Mouse (Mus musculus) forebrain, embryonic 13.5 days (tissue): ENCODE results near the gene Taf8. TPM values are rescaled to one million over a fixed set of nuclear protein-coding genes. Genes with fewer than 3 reads are reported as not detected.
"Not testable (repeated sequence)": the region's sequence is repeated elsewhere in the genome, so short reads cannot be mapped to it uniquely, and the experiment has no call there.

ENCODE experiments used
- ATAC-seq: fragments of 200-750 bp; cut with Nextera tagmentation; 2 replicates; pipeline ENCODE4 v1.8.0; 2017
- H3K27ac ChIP-seq: fragments of 300-500 bp; sonication (generic); 2 replicates; pipeline ENCODE4 v1.5.1; 2015; ENCODE audit warnings: inconsistent platforms, mild to moderate bottlenecking, moderate library complexity
- H3K27me3 ChIP-seq: fragments of 300-500 bp; sonication (generic); 2 replicates; pipeline ENCODE4 v1.6.1; 2015; ENCODE audit warnings: mild to moderate bottlenecking, inconsistent platforms
- H3K36me3 ChIP-seq: fragments of 300-500 bp; sonication (generic); 2 replicates; pipeline ENCODE4 v1.6.1; 2015; ENCODE audit warnings: mild to moderate bottlenecking, inconsistent platforms; ENCODE audit not compliant: poor library complexity, severe bottlenecking
- H3K4me1 ChIP-seq: fragments of 300-500 bp; sonication (generic); 2 replicates; pipeline ENCODE4 v1.6.1; 2015; ENCODE audit warnings: inconsistent platforms
- H3K4me2 ChIP-seq: fragments of 300-500 bp; sonication (generic); 2 replicates; pipeline ENCODE4 v1.6.1; 2015; ENCODE audit warnings: inconsistent platforms, mild to moderate bottlenecking, moderate library complexity
- H3K4me3 ChIP-seq: fragments of 300-500 bp; sonication (generic); 2 replicates; pipeline ENCODE4 v1.5.1; 2015; ENCODE audit warnings: mild to moderate bottlenecking, inconsistent platforms
- H3K9ac ChIP-seq: fragments of 300-500 bp; sonication (generic); 2 replicates; pipeline ENCODE4 v1.6.1; 2015; ENCODE audit warnings: mild to moderate bottlenecking, inconsistent platforms
- H3K9me3 ChIP-seq: fragments of 300-500 bp; sonication (generic); replicated peaks from 2 replicates; pipeline ENCODE4 v1.6.1; 2016; ENCODE audit warnings: inconsistent platforms
- WGBS: fragments of 180-500 bp; shearing (Covaris S2); methylation state at CpG from one replicate; pipeline ENCODE4 v1.1.7; 2015; 5-methylcytosine and 5-hydroxymethylcytosine counted together
- polyA plus RNA-seq: library from polyadenylated mRNA; unstranded; fragments of >200 nt; fragmentation: Nextera tagmentation; extraction: Ambion mirVana; gene quantifications from 2 replicates; pipeline ENCODE4 v1.2.1, GENCODE M21; 2015

Gene Taf8
- polyA plus RNA-seq, 1 experiment from 2014 or later = 26.5 TPM

- Histone ChIP-seq H3K9ac (no peak overlapping the region), H3K4me1 (peaks cover 24% of the 10 kb centered on the region), H3K4me2 (no peak overlapping the region), H3K27me3 (peaks cover 9% of the 10 kb centered on the region), H3K27ac (no peak overlapping the region), H3K9me3 (no peaks in the 10 kb centered on the region), H3K36me3 (peaks cover 16% of the 10 kb centered on the region), H3K4me3 (no peak overlapping the region)
- no peak for ATAC-seq
Measured at GRCm38 (mm10) chr17:47503689-47504088, 1.6 kb upstream of the Taf8 start.

GRCm38 (mm10) chr17:47502707-47503045 lies 584 bp upstream of the Taf8 start:
- H3K4me3 ChIP-seq, ATAC-seq, H3K4me2 ChIP-seq, H3K27ac ChIP-seq, H3K27me3 ChIP-seq, H3K9ac ChIP-seq, H3K9me3 ChIP-seq: not testable (repeated sequence)
- Histone ChIP-seq H3K36me3 (peaks cover 24% of the 10 kb centered on the region), H3K4me1 (peaks cover 19% of the 10 kb centered on the region)
- 74% methylated on average over 6 of the region's 6 CpGs for WGBS

- Histone ChIP-seq H3K4me1 (peaks cover 17% of the 10 kb centered on the region), H3K27ac (no peak overlapping the region), H3K4me3 (peak overlapping the region; percentile 70), H3K27me3 (peaks cover 9% of the 10 kb centered on the region), H3K9ac (peak overlapping the region; percentile 82), H3K36me3 (peaks cover 33% of the 10 kb centered on the region), H3K4me2 (peak overlapping the region; percentile 78), H3K9me3 (no peaks in the 10 kb centered on the region)
- WGBS = 7% methylated on average over 11 of the region's 11 CpGs
- ATAC-seq = no peak; the same call in 1 of the 2 replicates
Measured at GRCm38 (mm10) chr17:47501531-47501930, 561 bp downstream of the Taf8 start.

- no peak overlapping the region for H3K4me2 ChIP-seq
- H3K9ac ChIP-seq = no peak overlapping the region
- H3K27me3 ChIP-seq = no peaks in the 10 kb centered on the region
- H3K27ac ChIP-seq = no peak overlapping the region
- WGBS = 93% methylated on average over 11 of the region's 11 CpGs
- no peaks in the 10 kb centered on the region for H3K4me1 ChIP-seq
- no peak overlapping the region for H3K4me3 ChIP-seq
- H3K36me3 ChIP-seq = peaks cover 95% of the 10 kb centered on the region
- no peak for ATAC-seq
- H3K9me3 ChIP-seq = no peaks in the 10 kb centered on the region
Measured at GRCm38 (mm10) chr17:47494132-47494531, 8.0 kb downstream of the Taf8 start.

- no peak for ATAC-seq
- 86% methylated on average over 6 of the region's 6 CpGs for WGBS
- no peaks in the 10 kb centered on the region for H3K27me3 ChIP-seq
- peaks cover 95% of the 10 kb centered on the region for H3K36me3 ChIP-seq
- H3K4me1 ChIP-seq = no peaks in the 10 kb centered on the region
- no peak overlapping the region for H3K9ac ChIP-seq
- no peak overlapping the region for H3K27ac ChIP-seq
- no peaks in the 10 kb centered on the region for H3K9me3 ChIP-seq
- H3K4me2 ChIP-seq = no peak overlapping the region
- H3K4me3 ChIP-seq = no peak overlapping the region
Measured at GRCm38 (mm10) chr17:47493653-47494052, 8.4 kb downstream of the Taf8 start.

GRCm38 (mm10) chr17:47492731-47493130 lies 9.4 kb downstream of the Taf8 start:
- Histone ChIP-seq H3K27me3 (no peaks in the 10 kb centered on the region), H3K4me3 (no peak overlapping the region), H3K9me3 (no peaks in the 10 kb centered on the region), H3K27ac (no peak overlapping the region), H3K4me1 (no peaks in the 10 kb centered on the region), H3K36me3 (peaks cover 95% of the 10 kb centered on the region), H3K4me2 (no peak overlapping the region), H3K9ac (no peak overlapping the region)
- no peak for ATAC-seq
- WGBS = 84% methylated on average over 6 of the region's 6 CpGs

GRCm38 (mm10) chr17:47490791-47491190 lies 11.3 kb downstream of the Taf8 start:
- no peak for ATAC-seq
- no peaks in the 10 kb centered on the region for H3K27me3 ChIP-seq
- WGBS = 87% methylated on average over 9 of the region's 9 CpGs
- no peaks in the 10 kb centered on the region for H3K9me3 ChIP-seq
- H3K4me3 ChIP-seq = no peak overlapping the region
- H3K4me2 ChIP-seq = no peak overlapping the region
- H3K36me3 ChIP-seq = peaks cover 78% of the 10 kb centered on the region
- peaks cover 4% of the 10 kb centered on the region; the same call in 1 of the 2 replicates for H3K4me1 ChIP-seq
- H3K9ac ChIP-seq = no peak overlapping the region
- no peak overlapping the region for H3K27ac ChIP-seq

- H3K4me2 ChIP-seq = no peak overlapping the region
- no peak for ATAC-seq
- no peaks in the 10 kb centered on the region for H3K9me3 ChIP-seq
- H3K36me3 ChIP-seq = peaks cover 29% of the 10 kb centered on the region
- H3K27me3 ChIP-seq = no peaks in the 10 kb centered on the region
- no peak overlapping the region for H3K27ac ChIP-seq
- 75% methylated on average over 3 of the region's 3 CpGs for WGBS
- H3K4me1 ChIP-seq = peaks cover 7% of the 10 kb centered on the region
- H3K4me3 ChIP-seq = no peak overlapping the region
- H3K9ac ChIP-seq = no peak overlapping the region
Measured at GRCm38 (mm10) chr17:47485791-47486190, 16.3 kb downstream of the Taf8 start.

GRCm38 (mm10) chr17:47484993-47485392 lies 17.1 kb downstream of the Taf8 start:
- H3K36me3 ChIP-seq = peaks cover 21% of the 10 kb centered on the region
- no peak overlapping the region for H3K9ac ChIP-seq
- no peak overlapping the region for H3K4me2 ChIP-seq
- no peaks in the 10 kb centered on the region for H3K27me3 ChIP-seq
- H3K9me3 ChIP-seq = no peaks in the 10 kb centered on the region
- WGBS = 12% methylated on average over 3 of the region's 3 CpGs
- H3K4me3 ChIP-seq = no peak overlapping the region
- no peak for ATAC-seq
- H3K4me1 ChIP-seq = peaks cover 7% of the 10 kb centered on the region
- no peak overlapping the region for H3K27ac ChIP-seq

- ATAC-seq = no peak
- peaks cover 7% of the 10 kb centered on the region for H3K4me1 ChIP-seq
- H3K27me3 ChIP-seq = no peaks in the 10 kb centered on the region
- H3K4me3 ChIP-seq = no peak overlapping the region
- 33% methylated on average over 1 of the region's 1 CpGs for WGBS
- no peak overlapping the region for H3K27ac ChIP-seq
- H3K9me3 ChIP-seq = no peaks in the 10 kb centered on the region
- H3K4me2 ChIP-seq = no peak overlapping the region
- H3K9ac ChIP-seq = no peak overlapping the region
- H3K36me3 ChIP-seq = peaks cover 15% of the 10 kb centered on the region
Measured at GRCm38 (mm10) chr17:47484241-47484921, 17.7 kb downstream of the Taf8 start.

- Histone ChIP-seq H3K9me3 (no peaks in the 10 kb centered on the region), H3K4me3 (no peak overlapping the region), H3K4me2 (no peak overlapping the region), H3K27me3 (no peaks in the 10 kb centered on the region), H3K9ac (no peak overlapping the region), H3K4me1 (peaks cover 7% of the 10 kb centered on the region), H3K27ac (no peak overlapping the region), H3K36me3 (no peaks in the 10 kb centered on the region)
- 44% methylated on average over 2 of the region's 2 CpGs for WGBS
- no peak for ATAC-seq
Measured at GRCm38 (mm10) chr17:47482401-47482800, 19.7 kb downstream of the Taf8 start.

GRCm38 (mm10) chr17:47479887-47480286 lies 22.2 kb downstream of the Taf8 start:
- WGBS = 77% methylated on average over 3 of the region's 3 CpGs
- ATAC-seq = no peak
- Histone ChIP-seq H3K4me2 (no peak overlapping the region), H3K9me3 (no peaks in the 10 kb centered on the region), H3K4me1 (no peaks in the 10 kb centered on the region; the same call in 1 of the 2 replicates), H3K4me3 (no peak overlapping the region), H3K9ac (no peak overlapping the region), H3K27me3 (no peaks in the 10 kb centered on the region), H3K27ac (no peak overlapping the region), H3K36me3 (no peaks in the 10 kb centered on the region)

GRCm38 (mm10) chr17:47475714-47476113 lies 26.4 kb downstream of the Taf8 start:
- no peaks in the 10 kb centered on the region for H3K27me3 ChIP-seq
- peaks cover 4% of the 10 kb centered on the region; the same call in 1 of the 2 replicates for H3K4me1 ChIP-seq
- no peaks in the 10 kb centered on the region for H3K9me3 ChIP-seq
- H3K27ac ChIP-seq = no peak overlapping the region
- no peak for ATAC-seq
- 64% methylated on average over 3 of the region's 3 CpGs for WGBS
- no peaks in the 10 kb centered on the region for H3K36me3 ChIP-seq
- H3K4me3 ChIP-seq = no peak overlapping the region
- no peak overlapping the region for H3K9ac ChIP-seq
- no peak overlapping the region for H3K4me2 ChIP-seq
